Mouse (Mus musculus): ENCODE results near the gene Slx4ip. TPM values are rescaled to one million over a fixed set of nuclear protein-coding genes. Genes with fewer than 3 reads are reported as not detected.

Slx4ip gene
- polyA plus RNA-seq, 1 experiment from 2014 or later = 7.8 TPM

GRCm38 (mm10) chr2:137085257-137085656 is 194.2 kb downstream of the Slx4ip start:
- Histone ChIP-seq H3K4me3 (ENCODE audit: low read length) (no peak overlapping the region), H3K9me3 (ENCODE audit: control insufficient read depth, low read length) (no peaks in the 10 kb centered on the region), H3K4me2 (replicated peaks; ENCODE audit: low read depth, low read length) (no peak overlapping the region), H3K27me3 (ENCODE audit: control insufficient read depth, insufficient read depth, low read length) (no peaks in the 10 kb centered on the region), H3K36me3 (ENCODE audit: control insufficient read depth, insufficient read depth, low read length) (peaks cover 75% of the 10 kb centered on the region), H3K4me1 (ENCODE audit: control insufficient read depth, insufficient read depth, low read length) (peaks cover 4% of the 10 kb centered on the region; the same call in 1 of the 2 replicates), H3K27ac (ENCODE audit: low read depth, low read length) (no peak overlapping the region), H3K9ac (ENCODE audit: low read depth, low read length) (no peak overlapping the region)
- peak; percentile 36 for ATAC-seq (ENCODE audit: low FRiP score, low TSS enrichment)
- WGBS = 38% methylated on average over 8 of the region's 8 CpGs

DNA sequence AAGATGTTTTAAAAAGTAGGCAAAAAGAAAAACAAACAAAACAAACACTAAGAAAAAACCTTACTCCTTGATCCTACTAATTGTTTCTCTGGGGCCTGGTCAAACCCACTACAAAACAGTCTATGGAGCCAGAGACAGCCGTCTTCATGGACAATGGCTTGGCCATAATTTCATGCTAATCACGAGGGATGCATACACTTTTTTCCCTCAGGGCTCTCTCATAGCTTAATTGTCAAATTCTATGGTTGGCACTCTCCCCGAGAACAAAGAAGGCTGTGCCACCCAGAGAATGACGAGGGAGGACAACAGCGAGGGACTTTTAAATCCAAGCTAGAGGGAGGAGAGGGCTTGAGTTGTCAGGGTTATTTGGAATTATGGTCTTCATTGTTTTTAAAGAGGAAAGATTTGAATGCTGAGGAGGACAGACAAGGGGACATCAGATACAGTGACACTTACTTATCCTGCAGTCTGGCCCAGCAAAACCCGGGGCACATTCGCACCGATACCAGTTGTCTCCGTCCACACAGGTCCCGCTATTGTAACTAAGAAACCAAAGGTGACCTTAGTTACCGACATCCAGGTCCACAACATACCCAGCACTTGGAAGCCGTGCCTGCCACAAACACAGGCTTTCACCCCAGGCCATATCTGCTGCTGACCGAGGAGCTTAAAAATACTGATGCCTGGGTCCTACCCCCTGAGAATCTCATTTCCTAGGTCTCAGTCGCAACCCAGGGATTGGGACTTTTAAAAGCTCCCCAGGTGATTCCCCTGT is 195.8 kb downstream of the Slx4ip start:
- WGBS = 90% methylated on average over 14 of the region's 14 CpGs
- Histone ChIP-seq H3K4me2 (replicated peaks; ENCODE audit: low read depth, low read length) (no peak overlapping the region), H3K4me1 (ENCODE audit: control insufficient read depth, insufficient read depth, low read length) (no peaks in the 10 kb centered on the region), H3K36me3 (ENCODE audit: control insufficient read depth, insufficient read depth, low read length) (peaks cover 91% of the 10 kb centered on the region), H3K9me3 (ENCODE audit: control insufficient read depth, low read length) (no peaks in the 10 kb centered on the region), H3K9ac (ENCODE audit: low read depth, low read length) (no peak overlapping the region), H3K27ac (ENCODE audit: low read depth, low read length) (no peak overlapping the region), H3K27me3 (ENCODE audit: control insufficient read depth, insufficient read depth, low read length) (no peaks in the 10 kb centered on the region), H3K4me3 (ENCODE audit: low read length) (no peak overlapping the region)
- no peak for ATAC-seq (ENCODE audit: low FRiP score, low TSS enrichment)

DNA sequence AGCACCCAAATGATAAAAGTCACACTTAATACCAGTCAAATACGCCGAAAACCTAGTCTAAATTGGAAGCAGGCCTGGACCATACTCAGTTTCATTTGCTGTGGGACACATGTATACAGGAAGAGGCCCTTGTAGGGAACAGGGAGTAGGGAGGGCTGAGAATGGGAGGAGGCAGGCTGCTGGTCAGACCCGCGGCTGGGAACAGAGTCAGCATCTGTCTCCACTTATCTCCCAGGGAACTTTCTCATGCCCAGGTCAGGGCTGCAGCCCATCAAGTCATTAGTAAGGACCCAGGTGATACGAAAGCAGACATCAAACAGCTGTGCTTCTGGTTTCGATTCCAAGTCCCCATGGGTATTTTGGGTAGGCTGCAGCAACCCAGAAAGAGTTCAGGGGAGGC is 196.7 kb downstream of the Slx4ip start:
- Histone ChIP-seq H3K9ac (ENCODE audit: low read depth, low read length) (no peak overlapping the region), H3K27ac (ENCODE audit: low read depth, low read length) (no peak overlapping the region), H3K4me3 (ENCODE audit: low read length) (no peak overlapping the region), H3K27me3 (ENCODE audit: control insufficient read depth, insufficient read depth, low read length) (no peaks in the 10 kb centered on the region), H3K4me2 (replicated peaks; ENCODE audit: low read depth, low read length) (no peak overlapping the region), H3K4me1 (ENCODE audit: control insufficient read depth, insufficient read depth, low read length) (no peaks in the 10 kb centered on the region), H3K36me3 (ENCODE audit: control insufficient read depth, insufficient read depth, low read length) (peaks cover 98% of the 10 kb centered on the region), H3K9me3 (ENCODE audit: control insufficient read depth, low read length) (no peaks in the 10 kb centered on the region)
- WGBS = 75% methylated on average over 6 of the region's 6 CpGs
- ATAC-seq (ENCODE audit: low FRiP score, low TSS enrichment) = no peak

GRCm38 (mm10) chr2:137091766-137092522 is 200.9 kb downstream of the Slx4ip start:
- Histone ChIP-seq H3K9ac (ENCODE audit: low read depth, low read length) (no peak overlapping the region), H3K36me3 (ENCODE audit: control insufficient read depth, insufficient read depth, low read length) (peaks cover 85% of the 10 kb centered on the region), H3K27ac (ENCODE audit: low read depth, low read length) (no peak overlapping the region), H3K27me3 (ENCODE audit: control insufficient read depth, insufficient read depth, low read length) (no peaks in the 10 kb centered on the region), H3K4me3 (ENCODE audit: low read length) (no peak overlapping the region), H3K4me2 (replicated peaks; ENCODE audit: low read depth, low read length) (no peak overlapping the region), H3K4me1 (ENCODE audit: control insufficient read depth, insufficient read depth, low read length) (peaks cover 5% of the 10 kb centered on the region; the same call in 1 of the 2 replicates), H3K9me3 (ENCODE audit: control insufficient read depth, low read length) (no peaks in the 10 kb centered on the region)
- 73% methylated on average over 11 of the region's 11 CpGs for WGBS
- ATAC-seq (ENCODE audit: low FRiP score, low TSS enrichment) = no peak

DNA sequence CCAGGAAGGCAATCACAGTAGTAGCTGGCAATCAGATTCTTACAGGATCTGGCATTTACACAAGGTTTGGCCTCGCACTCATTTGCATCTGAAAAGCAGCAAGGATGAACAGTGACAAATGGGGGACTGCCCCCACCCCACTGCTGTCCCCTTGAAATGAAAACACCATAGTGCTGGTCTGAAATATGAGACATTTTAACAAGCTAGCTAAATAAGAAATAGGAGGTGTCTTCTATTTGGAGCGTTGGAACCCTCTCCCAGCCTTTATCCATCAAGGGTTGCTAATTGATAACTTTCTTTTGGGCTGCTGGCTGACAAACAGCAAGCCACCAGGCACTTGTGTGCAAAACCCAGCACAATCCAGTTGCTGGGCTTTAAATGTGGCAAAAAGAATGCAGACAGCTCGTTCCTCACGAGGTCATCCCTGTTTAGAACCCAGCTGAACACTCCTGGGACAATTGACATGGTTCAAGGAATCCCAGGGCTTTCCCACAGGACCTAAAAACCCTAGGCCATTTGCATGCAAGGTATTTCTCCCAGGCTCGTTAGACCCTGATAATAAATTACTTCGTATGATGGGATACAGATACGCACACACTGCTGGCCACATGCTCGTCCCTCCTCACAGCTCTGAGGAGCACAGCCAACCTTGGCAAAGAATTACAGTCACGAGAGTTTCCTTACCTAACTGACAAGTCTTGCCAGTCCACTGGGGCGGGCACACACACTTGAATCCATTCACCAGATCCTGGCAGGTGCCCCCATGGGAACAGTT is 201.7 kb downstream of the Slx4ip start:
- H3K4me2 ChIP-seq (replicated peaks; ENCODE audit: low read depth, low read length) = no peak overlapping the region
- ATAC-seq (ENCODE audit: low FRiP score, low TSS enrichment) = no peak
- peaks cover 77% of the 10 kb centered on the region for H3K36me3 ChIP-seq (ENCODE audit: control insufficient read depth, insufficient read depth, low read length)
- 40% methylated on average over 10 of the region's 10 CpGs for WGBS
- peaks cover 10% of the 10 kb centered on the region; the same call in 1 of the 2 replicates for H3K4me1 ChIP-seq (ENCODE audit: control insufficient read depth, insufficient read depth, low read length)
- no peak overlapping the region for H3K9ac ChIP-seq (ENCODE audit: low read depth, low read length)
- H3K9me3 ChIP-seq (ENCODE audit: control insufficient read depth, low read length) = no peaks in the 10 kb centered on the region
- H3K27ac ChIP-seq (ENCODE audit: low read depth, low read length) = no peak overlapping the region
- no peak overlapping the region for H3K4me3 ChIP-seq (ENCODE audit: low read length)
- no peaks in the 10 kb centered on the region for H3K27me3 ChIP-seq (ENCODE audit: control insufficient read depth, insufficient read depth, low read length)

DNA sequence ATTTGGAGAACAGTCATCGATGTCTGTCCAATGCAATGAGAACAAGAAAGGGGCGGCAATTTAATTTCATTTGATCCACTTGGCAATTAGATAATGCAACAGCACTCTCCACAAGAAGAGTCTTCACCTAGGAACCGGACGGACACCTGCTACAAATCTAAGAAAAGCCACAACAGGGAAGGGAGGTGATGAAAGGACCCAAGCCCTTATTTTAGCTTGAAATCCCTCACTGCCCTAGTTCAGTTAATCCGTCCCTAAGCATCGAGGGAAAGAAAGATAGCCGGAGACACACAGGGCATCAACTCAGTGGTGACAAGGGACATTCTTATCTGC is 202.2 kb downstream of the Slx4ip start:
- no peak overlapping the region for H3K4me2 ChIP-seq (replicated peaks; ENCODE audit: low read depth, low read length)
- no peaks in the 10 kb centered on the region for H3K9me3 ChIP-seq (ENCODE audit: control insufficient read depth, low read length)
- ATAC-seq (ENCODE audit: low FRiP score, low TSS enrichment) = no peak
- peaks cover 72% of the 10 kb centered on the region for H3K36me3 ChIP-seq (ENCODE audit: control insufficient read depth, insufficient read depth, low read length)
- WGBS = 89% methylated on average over 7 of the region's 7 CpGs
- H3K27ac ChIP-seq (ENCODE audit: low read depth, low read length) = no peak overlapping the region
- H3K27me3 ChIP-seq (ENCODE audit: control insufficient read depth, insufficient read depth, low read length) = no peaks in the 10 kb centered on the region
- H3K4me1 ChIP-seq (ENCODE audit: control insufficient read depth, insufficient read depth, low read length) = peaks cover 10% of the 10 kb centered on the region; the same call in 1 of the 2 replicates
- no peak overlapping the region for H3K4me3 ChIP-seq (ENCODE audit: low read length)
- H3K9ac ChIP-seq (ENCODE audit: low read depth, low read length) = no peak overlapping the region

DNA sequence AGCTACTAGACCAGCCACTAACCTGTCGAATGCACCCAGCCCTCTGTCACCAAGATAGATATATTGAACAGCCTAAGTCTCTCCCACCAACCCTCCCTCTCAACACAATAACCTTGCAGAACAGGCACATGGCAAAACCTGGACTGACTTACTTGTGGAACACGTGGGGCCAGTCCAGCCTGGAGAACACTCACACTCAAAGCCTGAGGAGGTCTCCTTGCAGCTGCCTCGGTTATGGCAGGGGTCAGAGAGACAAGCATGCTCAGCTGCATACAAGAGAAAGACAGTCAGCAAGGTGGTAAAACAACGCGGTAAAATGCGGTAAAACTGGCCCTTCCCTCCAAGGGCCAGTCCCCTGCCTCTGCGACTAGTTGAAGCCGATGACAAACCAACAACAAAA is 203.3 kb downstream of the Slx4ip start:
- 74% methylated on average over 8 of the region's 8 CpGs for WGBS
- H3K27me3 ChIP-seq (ENCODE audit: control insufficient read depth, insufficient read depth, low read length) = no peaks in the 10 kb centered on the region
- H3K4me1 ChIP-seq (ENCODE audit: control insufficient read depth, insufficient read depth, low read length) = peaks cover 20% of the 10 kb centered on the region
- peaks cover 64% of the 10 kb centered on the region for H3K36me3 ChIP-seq (ENCODE audit: control insufficient read depth, insufficient read depth, low read length)
- H3K9ac ChIP-seq (ENCODE audit: low read depth, low read length) = no peak overlapping the region
- H3K4me3 ChIP-seq (ENCODE audit: low read length) = no peak overlapping the region
- ATAC-seq (ENCODE audit: low FRiP score, low TSS enrichment) = no peak
- no peak overlapping the region for H3K4me2 ChIP-seq (replicated peaks; ENCODE audit: low read depth, low read length)
- H3K27ac ChIP-seq (ENCODE audit: low read depth, low read length) = no peak overlapping the region
- H3K9me3 ChIP-seq (ENCODE audit: control insufficient read depth, low read length) = no peaks in the 10 kb centered on the region

GRCm38 (mm10) chr2:137096981-137097460 is 206.0 kb downstream of the Slx4ip start:
- WGBS = 19% methylated on average over 3 of the region's 5 CpGs
- Histone ChIP-seq H3K9me3 (ENCODE audit: control insufficient read depth, low read length) (no peaks in the 10 kb centered on the region), H3K4me3 (ENCODE audit: low read length) (no peak overlapping the region), H3K27me3 (ENCODE audit: control insufficient read depth, insufficient read depth, low read length) (no peaks in the 10 kb centered on the region), H3K4me1 (ENCODE audit: control insufficient read depth, insufficient read depth, low read length) (peaks cover 35% of the 10 kb centered on the region), H3K9ac (ENCODE audit: low read depth, low read length) (no peak overlapping the region), H3K36me3 (ENCODE audit: control insufficient read depth, insufficient read depth, low read length) (peaks cover 39% of the 10 kb centered on the region), H3K27ac (ENCODE audit: low read depth, low read length) (no peak overlapping the region), H3K4me2 (replicated peaks; ENCODE audit: low read depth, low read length) (no peak overlapping the region)
- no peak for ATAC-seq (ENCODE audit: low FRiP score, low TSS enrichment)

Data from kidney, embryonic 14.5 days (tissue).